ENCODE assay signal across 13 mouse cellular contexts in the genomic region with DNA sequence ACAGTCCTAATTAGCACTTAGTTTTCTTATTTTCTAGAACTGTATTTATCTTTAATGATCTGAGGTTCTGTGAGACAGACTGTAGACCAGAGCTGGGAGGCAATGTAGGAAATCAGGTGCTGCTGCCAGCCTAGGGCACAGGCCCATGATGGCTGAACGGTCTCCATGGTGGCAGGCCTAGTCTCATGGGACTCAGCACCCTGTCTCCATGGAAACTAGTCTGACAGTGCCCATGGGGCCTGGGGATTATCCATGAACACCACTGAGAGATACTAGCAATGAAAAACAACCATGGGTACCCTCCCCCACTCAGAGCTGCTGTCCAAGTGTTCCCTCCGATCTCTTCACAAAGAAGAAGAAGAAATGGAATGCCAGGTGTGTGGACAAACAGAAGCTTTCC. TPM values are rescaled to one million over a fixed set of nuclear protein-coding genes. Genes with fewer than 3 reads are reported as not detected.
A peak's percentile ranks its signal among the peaks of the same experiment; 100 is the strongest.
DNase-seq lines count a peak whose midpoint lies in the region; ATAC-seq and TF ChIP-seq lines count a peak whose summit lies in the region.
"Had no signal": no experiment of that assay in that cellular context is flagged by ENCODE, and none has a peak within 500 bp of the region (broad histone marks: within the 10 kb centered on the region; RNA-seq: fewer than 3 reads in every experiment).

No protein-coding gene starts in this region.

- WGBS in stomach, embryonic 14.5 days: 67% methylated on average over 2 of the region's 2 CpGs
- 68% methylated on average over 2 of the region's 2 CpGs for WGBS in stomach, postnatal 0 days
- 38% methylated on average over 2 of the region's 2 CpGs for WGBS in midbrain, embryonic 12.5 days

- H3K9ac ChIP-seq in stomach, embryonic 14.5 days (replicated peaks; ENCODE audit: low read depth, low read length): no peak overlapping the region
- no peak overlapping the region for H3K9ac ChIP-seq in stomach, postnatal 0 days (ENCODE audit: low read length)
- no peak overlapping the region for H3K9ac ChIP-seq in midbrain, embryonic 12.5 days (replicated peaks)
- H3K9ac ChIP-seq: embryonic facial prominence, embryonic 13.5 days; liver, embryonic 12.5 days had no signal

- H3K9me3 ChIP-seq in stomach, embryonic 14.5 days (ENCODE audit: control insufficient read depth, low read depth, low read length): no peaks in the 10 kb centered on the region
- H3K9me3 ChIP-seq in stomach, postnatal 0 days (ENCODE audit: control insufficient read depth, low read length): no peaks in the 10 kb centered on the region
- H3K9me3 ChIP-seq in midbrain, embryonic 12.5 days: no peaks in the 10 kb centered on the region
- H3K9me3 ChIP-seq: embryonic facial prominence, embryonic 13.5 days; liver, embryonic 12.5 days had no signal

- no peaks in the 10 kb centered on the region for H3K36me3 ChIP-seq in stomach, embryonic 14.5 days (ENCODE audit: control insufficient read depth, insufficient read depth, low read length)
- no peaks in the 10 kb centered on the region for H3K36me3 ChIP-seq in stomach, postnatal 0 days (ENCODE audit: control insufficient read depth, insufficient read depth, low read length)
- H3K36me3 ChIP-seq in midbrain, embryonic 12.5 days: no peaks in the 10 kb centered on the region

- H3K27ac ChIP-seq in stomach, embryonic 14.5 days (ENCODE audit: low read length): no peak overlapping the region
- H3K27ac ChIP-seq in stomach, postnatal 0 days (replicated peaks): no peak overlapping the region
- no peak overlapping the region for H3K27ac ChIP-seq in midbrain, embryonic 12.5 days (replicated peaks)
- H3K27ac ChIP-seq: embryonic facial prominence, embryonic 13.5 days; liver, embryonic 12.5 days had no signal

- no peak overlapping the region for H3K4me3 ChIP-seq in stomach, embryonic 14.5 days (ENCODE audit: low read depth, low read length)
- no peak overlapping the region for H3K4me3 ChIP-seq in stomach, postnatal 0 days (ENCODE audit: low read depth, low read length)
- H3K4me3 ChIP-seq in midbrain, embryonic 12.5 days: no peak overlapping the region
- H3K4me3 ChIP-seq: embryonic facial prominence, embryonic 13.5 days; liver, embryonic 12.5 days had no signal

- TF ChIP-seq EP300 in stomach, postnatal 0 days (optimal IDR thresholded peaks at IDR 0.05): no peak

- no peak overlapping the region for H3K4me2 ChIP-seq in stomach, embryonic 14.5 days (replicated peaks; ENCODE audit: low read depth, low read length)
- H3K4me2 ChIP-seq in stomach, postnatal 0 days (replicated peaks; ENCODE audit: low read depth): no peak overlapping the region
- no peak overlapping the region for H3K4me2 ChIP-seq in midbrain, embryonic 12.5 days (replicated peaks)
- H3K4me2 ChIP-seq: embryonic facial prominence, embryonic 13.5 days; liver, embryonic 12.5 days had no signal

- H3K4me1 ChIP-seq in stomach, embryonic 14.5 days (ENCODE audit: control insufficient read depth, insufficient read depth, low read length): peaks cover 32% of the 10 kb centered on the region
- H3K4me1 ChIP-seq in stomach, postnatal 0 days (replicated peaks; ENCODE audit: control insufficient read depth, insufficient read depth): peaks cover 2% of the 10 kb centered on the region; the same call in 1 of the 2 replicates
- peaks cover 29% of the 10 kb centered on the region for H3K4me1 ChIP-seq in midbrain, embryonic 12.5 days

- peak; percentile 12 for DNase-seq in embryo, embryonic 11 days
- DNase-seq in embryo, embryonic 10 days (ENCODE audit: low spot score): no peak
- DNase-seq in stomach, postnatal 0 days (ENCODE audit: low spot score): no peak
- DNase-seq in left cerebral cortex, adult 18-20 months (ENCODE audit: low spot score in 2 of 2): no peak
- no peak for DNase-seq in thymus, postnatal 14 days
- DNase-seq: cerebellum, postnatal 25 days; lung, postnatal 10 days; right cerebral cortex, postnatal 14 days had no signal

- ATAC-seq in stomach, embryonic 14.5 days (ENCODE audit: insufficient number of reproducible peaks, insufficient read depth, low FRiP score, low read depth): peak; percentile 46; the same call in 1 of the 2 replicates
- ATAC-seq in stomach, postnatal 0 days (ENCODE audit: low FRiP score, low TSS enrichment): no peak
- ATAC-seq in midbrain, embryonic 12.5 days (ENCODE audit: low FRiP score, low read depth): 0 out of 2 replicates have a peak, but pooled peaks have one; percentile 34
- no peak for ATAC-seq in inflammation-experienced regulatory T-cells, adult 6 months
- ATAC-seq: liver, embryonic 12.5 days had no signal

- no peaks in the 10 kb centered on the region for H3K27me3 ChIP-seq in stomach, embryonic 14.5 days (ENCODE audit: control insufficient read depth, insufficient read depth, low read length)
- H3K27me3 ChIP-seq in stomach, postnatal 0 days (ENCODE audit: control insufficient read depth, insufficient read depth, low read length): no peaks in the 10 kb centered on the region
- H3K27me3 ChIP-seq in midbrain, embryonic 12.5 days: no peaks in the 10 kb centered on the region
- H3K27me3 ChIP-seq: embryonic facial prominence, embryonic 13.5 days; liver, embryonic 12.5 days had no signal

- TF ChIP-seq CTCF in stomach, postnatal 0 days (IDR thresholded peaks at IDR 0.05; ENCODE audit: low read depth): no peak

RNA-seq across cellular contexts. Expression of a gene that starts 29.1 kb away (rescaled TPM):
- 116 and 118 TPM in 2 replicates for polyA plus RNA-seq in stomach, embryonic 14.5 days (2014; fragmentation: Nextera tagmentation; extraction: Ambion mirVana)
- polyA plus RNA-seq in stomach, postnatal 0 days (2015; fragmentation: Nextera tagmentation; extraction: Ambion mirVana): 76.8 and 86.4 TPM in 2 replicates
- 110 and 115 TPM in 2 replicates for polyA plus RNA-seq in midbrain, embryonic 12.5 days (2016; fragmentation: Nextera tagmentation; extraction: Ambion mirVana)
- 10 to 100 TPM; 89.0 to 99.4 (median 91.1) TPM for polyA plus RNA-seq in inflammation-experienced regulatory T-cells, adult 6 months (2017; shearing (Covaris generic))
- 10 to 100 TPM; 60.4 to 60.9 TPM for total RNA-seq in left cerebral cortex, adult 18-20 months (2021)

RNA-seq across cellular contexts. Expression of a gene that starts 29.4 kb away (rescaled TPM):
- 44.0 and 46.6 TPM in 2 replicates for polyA plus RNA-seq in stomach, embryonic 14.5 days (2014; fragmentation: Nextera tagmentation; extraction: Ambion mirVana)
- polyA plus RNA-seq in stomach, postnatal 0 days (2015; fragmentation: Nextera tagmentation; extraction: Ambion mirVana): 29.0 and 31.6 TPM in 2 replicates
- 37.4 and 39.6 TPM in 2 replicates for polyA plus RNA-seq in midbrain, embryonic 12.5 days (2016; fragmentation: Nextera tagmentation; extraction: Ambion mirVana)
- 10 to 100 TPM; 33.7 to 57.6 (median 44.3) TPM for polyA plus RNA-seq in inflammation-experienced regulatory T-cells, adult 6 months (2017; shearing (Covaris generic))
- total RNA-seq in left cerebral cortex, adult 18-20 months (2021): 10 to 100 TPM; 14.1 to 14.8 TPM

Comparison
In these comparisons a context has a peak if more than half of its experiments do, and no peak if none do; other contexts are left out.
1. ATAC-seq: peak in stomach, embryonic 14.5 days (single experiment) and midbrain, embryonic 12.5 days (single experiment); none in stomach, postnatal 0 days (single experiment) and inflammation-experienced regulatory T-cells, adult 6 months (single experiment).